Mouse (Mus musculus) megakaryocyte, adult 5-6 weeks (primary cell): ENCODE data around the gene Gm21775. TPM values are rescaled to one million over a fixed set of nuclear protein-coding genes. Genes with fewer than 3 reads are reported as not detected.
"Not testable (repeated sequence)": the region's sequence is repeated elsewhere in the genome, so short reads cannot be mapped to it uniquely, and the experiment has no call there.

Experiments used
- ATAC-seq: 2 replicates; pipeline ENCODE4 v1.8.0; 2016; ENCODE audit warnings: mild to moderate bottlenecking, inconsistent platforms; ENCODE audit not compliant: poor library complexity, severe bottlenecking
- total RNA-seq, 2 experiments: library from RNA; stranded (forward) in 1 of 2; stranded (reverse) in 1 of 2; fragments of 153-499, 151-499 nt in 1 of 2; fragments of 221-1000, 200-1000 nt in 1 of 2; gene quantifications; 2 replicates each; pipeline versions ENCODE4 v1.2.3 to v1.2.4; 2015 to 2017

Gm21775 gene
- not detected in 2 replicates for total RNA-seq (2015)
- not detected in 2 replicates for total RNA-seq (2017)

DNA sequence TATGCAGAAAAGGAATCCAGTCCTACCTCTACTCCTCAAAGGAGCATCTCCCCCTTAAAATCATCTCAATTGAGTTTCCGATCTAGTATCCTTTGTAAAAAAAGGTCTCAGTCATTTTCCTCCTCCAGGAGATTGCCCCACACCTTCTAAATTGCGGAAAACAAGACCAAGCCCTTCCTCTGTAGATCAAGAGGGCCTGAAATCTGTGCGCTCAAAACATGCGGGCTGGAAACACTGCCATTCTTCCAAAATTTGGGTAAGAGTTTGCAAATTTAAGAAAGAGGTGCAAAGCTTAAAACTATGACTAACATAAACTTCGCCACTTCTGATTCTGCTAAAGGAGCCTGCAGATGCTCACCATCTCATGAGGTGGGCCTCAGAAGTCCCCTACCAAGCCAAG, at the start of gene Gm21775:
Gene Gm21775 (plus strand): TSS at position 301 of the 400 bp plus-strand sequence.
- ATAC-seq, result not testable (repeated sequence)

DNA sequence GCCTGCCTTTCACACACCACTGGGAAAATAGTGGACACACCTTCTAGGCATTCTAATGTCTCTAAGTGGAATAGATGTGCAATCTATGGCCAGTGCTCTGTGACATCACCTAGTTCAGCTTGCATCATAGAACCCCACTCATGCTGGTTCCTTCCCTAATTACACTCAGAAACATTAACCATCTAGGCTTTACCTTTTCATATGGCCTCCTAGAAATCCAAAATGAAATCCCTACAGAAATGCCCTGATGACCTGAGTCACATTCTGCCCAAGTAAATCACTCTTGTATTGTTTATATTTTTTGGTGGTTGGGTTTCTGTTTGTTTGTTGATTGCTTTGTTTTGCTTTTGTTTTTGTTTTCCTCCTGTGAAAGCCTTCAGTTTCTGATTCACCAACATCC, 17.3 kb upstream of the Gm21775 start, which contains the start of gene Gm20737:
Gene Gm20737 (minus strand): TSS at position 101 of the 400 bp plus-strand sequence.
- not testable (repeated sequence) for ATAC-seq

Other genes with a start within 250 kb of the Gm21775 start
- not detected in 2 replicates for gene Gm20834, start 228.9 kb upstream of the Gm21775 start, total RNA-seq (2015)
- gene Gm20834, start 228.9 kb upstream of the Gm21775 start, total RNA-seq (2017), result not detected in 2 replicates
- not detected in 2 replicates for gene Gm28510, start 140.7 kb upstream of the Gm21775 start, total RNA-seq (2015)
- not detected in 2 replicates for gene Gm28510, start 140.7 kb upstream of the Gm21775 start, total RNA-seq (2017)
- gene Gm20737, start 17.4 kb upstream of the Gm21775 start, total RNA-seq (2015), result not detected in 2 replicates
- gene Gm20737, start 17.4 kb upstream of the Gm21775 start, total RNA-seq (2017), result not detected in 2 replicates
- not detected in 2 replicates for gene Gm21900, start 62.9 kb downstream of the Gm21775 start, total RNA-seq (2015)
- gene Gm21900, start 62.9 kb downstream of the Gm21775 start, total RNA-seq (2017), result not detected in 2 replicates
- gene Gm20777, start 199.0 kb downstream of the Gm21775 start, total RNA-seq (2015), result not detected in 2 replicates
- gene Gm20777, start 199.0 kb downstream of the Gm21775 start, total RNA-seq (2017), result not detected in 2 replicates